Mouse (Mus musculus): ENCODE data around the gene Aurkb.

- TF ChIP-seq GATA1 (IDR thresholded peaks at IDR 0.05; ENCODE audit: low read length): no peak
- no peak for TF ChIP-seq TAL1 (IDR thresholded peaks at IDR 0.05; ENCODE audit: low read length)
These were observed 17.3 kb downstream of the Aurkb start for GRCm38 (mm10) chr11:69062761-69063224.

Data from erythroblast, embryonic 14.5 days (primary cell).